Mouse (Mus musculus) CH12.LX (cell line): Measurements from ENCODE around the gene Gipr.

Source experiments
- NELFE ChIP-seq: IDR thresholded peaks from 2 replicates; pipeline ENCODE4 v1.6.1; 2011; ENCODE audit warnings: low read depth, low read length, improper control_type of control experiment
- POLR2A ChIP-seq: IDR thresholded peaks from 2 replicates; pipeline ENCODE4 v1.6.1; 2011; ENCODE audit warnings: low read depth, mild to moderate bottlenecking, improper control_type of control experiment, low read length

DNA sequence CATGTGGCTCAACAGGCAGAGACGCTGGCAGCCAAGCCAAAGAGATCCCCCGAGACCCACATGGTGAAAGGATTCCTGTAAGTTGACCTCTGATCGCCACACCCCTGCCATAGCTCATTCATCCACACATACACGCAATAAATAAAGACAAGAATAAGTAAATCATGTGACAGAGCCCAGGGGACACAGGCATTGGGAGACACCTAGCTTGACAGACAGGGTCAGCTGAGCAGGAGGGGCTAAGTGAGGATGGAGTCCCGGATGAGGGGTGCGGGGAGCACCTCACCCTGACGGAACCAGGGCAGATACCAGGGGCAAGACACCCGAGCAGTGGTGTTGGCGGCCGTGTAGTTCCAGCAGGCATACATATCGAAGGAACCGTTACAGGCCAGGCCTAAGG, 2.2 kb downstream of the Gipr start:
- TF ChIP-seq NELFE (no peak), POLR2A (no peak)
